Mouse (Mus musculus): ENCODE data around the gene Pate3.
"Not testable (repeated sequence)": the region's sequence is repeated elsewhere in the genome, so short reads cannot be mapped to it uniquely, and the experiment has no call there.

Gene Pate3

GRCm38 (mm10) chr9:35648102-35648501, at the start of gene Pate3:
Gene Pate3 (minus strand): TSS chr9:35648202.
- DNase-seq (ENCODE audit: low read depth, low spot score), result no peak

DNA sequence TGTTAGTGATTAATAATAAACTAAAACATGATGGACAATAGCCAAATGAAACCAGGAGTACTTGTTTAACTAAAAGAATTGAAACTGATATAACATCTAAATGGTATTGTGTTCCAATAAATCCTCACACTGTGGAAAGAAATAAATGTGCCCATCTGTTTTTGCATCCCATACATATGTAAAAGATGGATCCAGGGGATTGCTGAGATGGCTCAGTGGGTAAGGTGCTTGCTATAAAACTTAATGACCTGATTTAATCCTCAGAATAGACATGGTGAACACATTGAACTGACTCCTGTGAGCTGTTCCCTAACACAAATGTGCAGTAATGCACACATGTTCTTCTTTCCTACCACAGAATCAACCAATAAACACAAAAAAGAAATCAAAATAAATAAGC, 43.9 kb upstream of the Pate3 start:
- no peak for DNase-seq (ENCODE audit: low read depth, low spot score)

GRCm38 (mm10) chr9:35687013-35687412, 39.0 kb upstream of the Pate3 start, which contains the start of gene Pate1:
Gene Pate1 (minus strand): TSS chr9:35687390.
- DNase-seq (ENCODE audit: low read depth, low spot score), result peak; percentile 64

DNA sequence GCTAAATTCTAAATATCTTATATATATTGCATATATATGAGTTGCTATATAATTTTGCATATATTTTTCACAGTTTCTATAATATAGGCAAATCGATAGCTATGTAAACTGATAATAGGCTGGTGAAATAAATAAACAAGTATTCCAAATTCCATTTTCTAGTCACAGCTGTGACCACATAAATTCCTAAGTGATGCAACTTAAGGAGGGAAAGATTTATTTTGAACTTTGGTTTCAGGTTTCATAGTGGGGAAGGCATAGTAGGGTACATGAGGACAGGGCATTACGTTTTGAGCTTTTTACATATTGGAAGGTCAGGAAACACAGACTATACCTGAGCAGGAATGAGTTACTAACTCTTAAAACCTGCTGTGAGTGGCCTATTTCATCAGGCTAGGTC, 25.6 kb upstream of the Pate3 start:
- DNase-seq (ENCODE audit: low read depth, low spot score), result no peak

DNA sequence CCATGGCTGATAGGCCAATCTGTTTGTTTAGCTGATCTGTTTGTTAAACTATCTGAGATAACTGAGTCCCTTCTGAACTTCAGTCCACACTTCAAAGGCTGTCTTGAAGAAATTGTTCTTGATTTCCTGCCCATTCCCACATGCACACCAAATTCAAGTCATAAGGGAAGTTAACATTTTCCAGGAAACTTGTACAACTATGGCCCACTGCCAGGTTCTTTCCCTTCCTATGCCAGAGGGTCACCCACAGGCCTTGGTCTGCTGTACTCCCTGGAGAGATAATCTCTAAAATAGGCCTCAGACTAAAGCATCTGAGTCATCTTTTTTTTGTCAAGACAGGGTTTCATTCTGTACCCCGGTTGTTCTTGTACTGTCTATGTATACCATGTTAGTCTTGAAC, 15.0 kb downstream of the Pate3 start:
- DNase-seq (ENCODE audit: low read depth, low spot score), result no peak

DNA sequence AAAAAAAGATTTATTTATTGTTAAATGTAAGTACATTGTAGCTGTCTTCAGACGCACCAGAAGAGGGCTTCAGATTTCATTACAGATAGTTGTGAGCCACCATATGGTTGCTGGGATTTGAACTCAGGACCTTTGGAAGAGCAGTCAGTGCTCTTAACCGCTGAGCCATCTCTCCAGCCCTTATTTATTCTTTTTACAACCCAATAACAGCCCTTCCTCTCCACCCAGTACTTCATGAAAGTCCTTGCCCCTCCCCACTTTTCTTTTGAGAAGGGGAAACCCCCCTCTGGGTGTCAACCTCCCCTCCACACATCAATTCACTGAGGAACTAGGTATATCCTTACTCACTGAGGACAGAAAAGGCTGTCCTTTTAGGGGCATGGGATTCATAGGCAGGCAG, 31.2 kb downstream of the Pate3 start:
- not testable (repeated sequence) for DNase-seq (ENCODE audit: low read depth, low spot score)

GRCm38 (mm10) chr9:35614005-35614404, 34.0 kb downstream of the Pate3 start:
- DNase-seq (ENCODE audit: low read depth, low spot score), result peak; percentile 6

DNA sequence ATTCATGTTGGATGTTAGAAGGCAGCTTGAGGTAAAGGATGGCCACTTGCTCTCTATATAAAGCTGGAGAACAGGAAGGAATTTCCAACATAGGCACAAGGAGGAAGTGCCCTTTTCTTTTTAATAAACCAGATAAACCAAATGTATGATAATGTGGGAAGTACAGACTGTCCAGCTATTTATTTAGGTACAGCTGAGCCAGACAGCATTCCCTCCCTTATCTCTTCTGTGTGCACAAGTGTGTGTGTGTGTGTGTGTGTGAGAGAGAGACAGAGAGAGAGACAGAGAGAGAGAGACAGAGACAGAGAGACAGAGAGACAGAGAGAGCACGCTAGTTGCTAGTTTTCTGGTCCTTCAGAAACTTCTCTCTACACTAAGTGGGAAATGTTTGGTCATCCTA, 36.2 kb downstream of the Pate3 start, which contains the start of gene Pate4:
Pate4 (minus strand) TSS at position 101 of the 400 bp plus-strand sequence.
- no peak for DNase-seq (ENCODE audit: low read depth, low spot score)

- peak; percentile 54 for DNase-seq (ENCODE audit: low read depth, low spot score)
Observed at GRCm38 (mm10) chr9:35607647-35608405, 40.2 kb downstream of the Pate3 start.
